Comparison of ENCODE assay signal across 20 mouse cellular contexts in the genomic region with DNA sequence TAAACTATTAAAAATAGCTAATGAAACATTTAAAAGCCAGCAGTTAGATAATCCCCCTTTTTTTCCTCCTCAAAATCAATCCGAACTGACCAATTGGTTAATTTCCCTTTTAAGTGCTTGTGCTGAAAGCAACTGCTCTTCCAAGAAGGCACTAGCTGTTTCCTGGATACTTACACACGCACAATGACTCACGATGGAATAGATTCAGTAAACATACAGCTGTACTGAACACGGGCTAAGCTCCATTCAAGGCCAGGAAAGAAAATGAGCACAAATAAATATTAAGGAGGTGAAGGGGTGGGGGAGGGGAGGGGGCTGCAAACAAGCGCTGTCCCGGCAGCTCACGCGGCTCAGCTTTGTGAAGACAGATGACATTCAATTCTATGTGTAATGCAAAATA. TPM values are rescaled to one million over a fixed set of nuclear protein-coding genes. Genes with fewer than 3 reads are reported as not detected.
DNase-seq lines count a peak whose midpoint lies in the region; ATAC-seq and TF ChIP-seq lines count a peak whose summit lies in the region.
"Had no signal": no experiment of that assay in that cellular context is flagged by ENCODE, and none has a peak within 500 bp of the region (broad histone marks: within the 10 kb centered on the region; RNA-seq: fewer than 3 reads in every experiment).

No protein-coding gene starts in this region.

- H3K9me3 ChIP-seq in forebrain, embryonic 12.5 days: no peaks in the 10 kb centered on the region
- no peaks in the 10 kb centered on the region for H3K9me3 ChIP-seq in forebrain, postnatal 0 days (ENCODE audit: low read length)
- no peaks in the 10 kb centered on the region for H3K9me3 ChIP-seq in lung, postnatal 0 days (ENCODE audit: low read length)
- H3K9me3 ChIP-seq in midbrain, embryonic 12.5 days: no peaks in the 10 kb centered on the region
- no peaks in the 10 kb centered on the region for H3K9me3 ChIP-seq in neural tube, embryonic 15.5 days (replicated peaks)
- H3K9me3 ChIP-seq: embryonic facial prominence, embryonic 12.5 days; intestine, embryonic 15.5 days; limb, embryonic 10.5 days had no signal

- DNase-seq in forebrain, postnatal 0 days: no peak
- DNase-seq in lung, postnatal 0 days (ENCODE audit: low spot score): peak; percentile 52
- no peak for DNase-seq in lung, postnatal 36 days
- no peak for DNase-seq in spleen, postnatal 10 days (ENCODE audit: low spot score in 2 of 2)
- DNase-seq: cerebellum, adult 8-10 months; gastrocnemius, postnatal 25 days; kidney, adult 9 months; kidney, postnatal 25 days; lung, adult 2 months; lung, postnatal 4 days had no signal

- H3K4me3 ChIP-seq in forebrain, embryonic 12.5 days (replicated peaks): no peak overlapping the region
- no peak overlapping the region for H3K4me3 ChIP-seq in forebrain, postnatal 0 days (ENCODE audit: low read depth, low read length)
- no peak overlapping the region for H3K4me3 ChIP-seq in lung, postnatal 0 days (ENCODE audit: low read depth, low read length)
- no peak overlapping the region for H3K4me3 ChIP-seq in midbrain, embryonic 12.5 days
- H3K4me3 ChIP-seq in neural tube, embryonic 15.5 days (replicated peaks): no peak overlapping the region
- H3K4me3 ChIP-seq: embryonic facial prominence, embryonic 12.5 days; intestine, embryonic 15.5 days; limb, embryonic 10.5 days had no signal

- H3K27me3 ChIP-seq in forebrain, embryonic 12.5 days: peaks cover 31% of the 10 kb centered on the region
- peaks cover 26% of the 10 kb centered on the region for H3K27me3 ChIP-seq in forebrain, postnatal 0 days (ENCODE audit: insufficient read depth, low read length)
- H3K27me3 ChIP-seq in lung, postnatal 0 days (replicated peaks; ENCODE audit: insufficient read depth, low read length): no peaks in the 10 kb centered on the region
- peaks cover 19% of the 10 kb centered on the region for H3K27me3 ChIP-seq in midbrain, embryonic 12.5 days
- no peaks in the 10 kb centered on the region; the same call in 1 of the 2 replicates for H3K27me3 ChIP-seq in neural tube, embryonic 15.5 days (replicated peaks)
- H3K27me3 ChIP-seq: embryonic facial prominence, embryonic 12.5 days; intestine, embryonic 15.5 days had no signal

- TF ChIP-seq CTCF in forebrain, postnatal 0 days (IDR thresholded peaks at IDR 0.05; ENCODE audit: low read depth): no peak
- no peak for TF ChIP-seq CTCF in lung, postnatal 0 days (IDR thresholded peaks at IDR 0.05)

- 0 out of 2 replicates have a peak, but pooled peaks have one; percentile 31 for ATAC-seq in forebrain, embryonic 12.5 days (ENCODE audit: low FRiP score)
- ATAC-seq in forebrain, postnatal 0 days: no peak
- peak; percentile 68 for ATAC-seq in lung, postnatal 0 days
- no peak for ATAC-seq in midbrain, embryonic 12.5 days (ENCODE audit: low FRiP score, low read depth)
- ATAC-seq in neural tube, embryonic 15.5 days (ENCODE audit: low FRiP score): no peak
- no peak for ATAC-seq in monocyte, adult 5-6 weeks (replicated peaks; ENCODE audit: insufficient number of reproducible peaks, low FRiP score, low TSS enrichment, poor library complexity, severe bottlenecking)
- ATAC-seq: intestine, embryonic 15.5 days had no signal

- WGBS in forebrain, embryonic 12.5 days: 9% methylated on average over 8 of the region's 8 CpGs
- WGBS in forebrain, postnatal 0 days: 5% methylated on average over 8 of the region's 8 CpGs
- 10% methylated on average over 8 of the region's 8 CpGs for WGBS in lung, postnatal 0 days
- WGBS in midbrain, embryonic 12.5 days: 16% methylated on average over 8 of the region's 8 CpGs
- 13% methylated on average over 8 of the region's 8 CpGs for WGBS in neural tube, embryonic 15.5 days

- no peak overlapping the region for H3K9ac ChIP-seq in forebrain, embryonic 12.5 days
- H3K9ac ChIP-seq in forebrain, postnatal 0 days: no peak overlapping the region
- H3K9ac ChIP-seq in lung, postnatal 0 days (replicated peaks; ENCODE audit: low read depth): no peak overlapping the region
- 0 out of 2 replicates have a peak overlapping the region, but pooled peaks have one; percentile 6 for H3K9ac ChIP-seq in midbrain, embryonic 12.5 days (replicated peaks)
- no peak overlapping the region for H3K9ac ChIP-seq in neural tube, embryonic 15.5 days (replicated peaks)
- H3K9ac ChIP-seq: embryonic facial prominence, embryonic 12.5 days; intestine, embryonic 15.5 days had no signal

- peaks cover 6% of the 10 kb centered on the region; the same call in 1 of the 2 replicates for H3K36me3 ChIP-seq in forebrain, embryonic 12.5 days (replicated peaks)
- no peaks in the 10 kb centered on the region for H3K36me3 ChIP-seq in forebrain, postnatal 0 days (ENCODE audit: insufficient read depth)
- H3K36me3 ChIP-seq in lung, postnatal 0 days (ENCODE audit: insufficient read depth, low read length): no peaks in the 10 kb centered on the region
- peaks cover 7% of the 10 kb centered on the region; the same call in 1 of the 2 replicates for H3K36me3 ChIP-seq in midbrain, embryonic 12.5 days
- no peaks in the 10 kb centered on the region for H3K36me3 ChIP-seq in neural tube, embryonic 15.5 days
- H3K36me3 ChIP-seq: embryonic facial prominence, embryonic 12.5 days; G1E; intestine, embryonic 15.5 days; limb, embryonic 10.5 days had no signal

- H3K4me1 ChIP-seq in forebrain, embryonic 12.5 days: peaks cover 26% of the 10 kb centered on the region
- H3K4me1 ChIP-seq in forebrain, postnatal 0 days (ENCODE audit: insufficient read depth): 0 out of 2 replicates have a peak, but pooled peaks cover 8% of the 10 kb centered on the region
- H3K4me1 ChIP-seq in lung, postnatal 0 days (ENCODE audit: insufficient read depth, low read depth, low read length): no peaks in the 10 kb centered on the region
- peaks cover 22% of the 10 kb centered on the region for H3K4me1 ChIP-seq in midbrain, embryonic 12.5 days
- H3K4me1 ChIP-seq in neural tube, embryonic 15.5 days: peaks cover 19% of the 10 kb centered on the region
- H3K4me1 ChIP-seq: embryonic facial prominence, embryonic 12.5 days had no signal

- TF ChIP-seq EP300 in lung, postnatal 0 days (IDR thresholded peaks at IDR 0.05): no peak

- peak overlapping the region; percentile 20; the same call in 1 of the 2 replicates for H3K27ac ChIP-seq in forebrain, embryonic 12.5 days
- H3K27ac ChIP-seq in forebrain, postnatal 0 days (ENCODE audit: low read depth, low read length): no peak overlapping the region
- no peak overlapping the region for H3K27ac ChIP-seq in lung, postnatal 0 days (ENCODE audit: low read length)
- 0 out of 2 replicates have a peak overlapping the region, but pooled peaks have one; percentile 20 for H3K27ac ChIP-seq in midbrain, embryonic 12.5 days (replicated peaks)
- no peak overlapping the region for H3K27ac ChIP-seq in neural tube, embryonic 15.5 days (replicated peaks)
- H3K27ac ChIP-seq: embryonic facial prominence, embryonic 12.5 days; intestine, embryonic 15.5 days; limb, embryonic 10.5 days had no signal

- peak overlapping the region; percentile 17 for H3K4me2 ChIP-seq in forebrain, embryonic 12.5 days
- no peak overlapping the region for H3K4me2 ChIP-seq in forebrain, postnatal 0 days (ENCODE audit: low read depth)
- no peak overlapping the region for H3K4me2 ChIP-seq in lung, postnatal 0 days (replicated peaks; ENCODE audit: low read depth, low read length)
- H3K4me2 ChIP-seq in midbrain, embryonic 12.5 days (replicated peaks): peak overlapping the region; percentile 26
- peak overlapping the region; percentile 30 for H3K4me2 ChIP-seq in neural tube, embryonic 15.5 days
- H3K4me2 ChIP-seq: embryonic facial prominence, embryonic 12.5 days; intestine, embryonic 15.5 days had no signal

RNA-seq across cellular contexts. Expression of a gene that starts 14.8 kb away (rescaled TPM):
- 13.4 and 16.3 TPM in 2 replicates for polyA plus RNA-seq in forebrain, embryonic 12.5 days (2016; fragmentation: Nextera tagmentation; extraction: Ambion mirVana)
- total RNA-seq in forebrain, postnatal 0 days (2014; rRNA removed): 13.4 and 24.8 TPM in 2 replicates
- polyA plus RNA-seq in forebrain, postnatal 0 days (2015; fragmentation: Nextera tagmentation; extraction: Ambion mirVana): 6.2 and 16.2 TPM in 2 replicates
- 1.1 and 1.5 TPM in 2 replicates for polyA plus RNA-seq in lung, postnatal 0 days (2015; fragmentation: Nextera tagmentation; extraction: Ambion mirVana)
- 10.5 and 10.7 TPM in 2 replicates for polyA plus RNA-seq in midbrain, embryonic 12.5 days (2016; fragmentation: Nextera tagmentation; extraction: Ambion mirVana)
- polyA plus RNA-seq in neural tube, embryonic 15.5 days (2015; fragmentation: Nextera tagmentation; extraction: Ambion mirVana): 9.1 and 9.7 TPM in 2 replicates
- not detected in 3 replicates for total RNA-seq in monocyte, adult 5-6 weeks (2017)
- total RNA-seq: common myeloid progenitor, adult 5-6 weeks; hematopoietic stem cell, adult 5-6 weeks had no signal
- polyA plus RNA-seq: G1E had no signal

Comparison
In these comparisons a context has a peak if more than half of its experiments do, and no peak if none do; other contexts are left out.
1. ATAC-seq: peak in forebrain, embryonic 12.5 days (single experiment) and lung, postnatal 0 days (single experiment); none in forebrain, postnatal 0 days (single experiment), midbrain, embryonic 12.5 days (single experiment), neural tube, embryonic 15.5 days (single experiment) and monocyte, adult 5-6 weeks (single experiment).
2. H3K27ac ChIP-seq: peak in forebrain, embryonic 12.5 days (single experiment) and midbrain, embryonic 12.5 days (single experiment); none in forebrain, postnatal 0 days (single experiment), lung, postnatal 0 days (single experiment) and neural tube, embryonic 15.5 days (single experiment).
3. H3K4me2 ChIP-seq: peak in forebrain, embryonic 12.5 days (single experiment), midbrain, embryonic 12.5 days (single experiment) and neural tube, embryonic 15.5 days (single experiment); none in forebrain, postnatal 0 days (single experiment) and lung, postnatal 0 days (single experiment).